In genomic region chr3:103916205-103916838, GRCm38 (mm10) we compare ENCODE assay signal across 8 mouse cellular contexts. TPM values are rescaled to one million over a fixed set of nuclear protein-coding genes. Genes with fewer than 3 reads are reported as not detected.
DNase-seq lines count a peak whose midpoint lies in the region; ATAC-seq and TF ChIP-seq lines count a peak whose summit lies in the region.

No protein-coding gene starts in this region.

- no peak for ATAC-seq in neural tube, embryonic 11.5 days (ENCODE audit: insufficient read depth, low FRiP score, low TSS enrichment)
- ATAC-seq in embryonic facial prominence, embryonic 13.5 days (ENCODE audit: insufficient number of reproducible peaks, insufficient read depth, low FRiP score, low TSS enrichment, low read depth): no peak
- no peak for ATAC-seq in hindbrain, postnatal 0 days
- ATAC-seq in midbrain, embryonic 13.5 days: no peak

- peaks cover 6% of the 10 kb centered on the region; the same call in 1 of the 2 replicates for H3K4me1 ChIP-seq in neural tube, embryonic 11.5 days (ENCODE audit: control insufficient read depth, insufficient read depth, low read length)
- H3K4me1 ChIP-seq in embryonic facial prominence, embryonic 13.5 days: peaks cover 10% of the 10 kb centered on the region
- peaks cover 9% of the 10 kb centered on the region; the same call in 1 of the 2 replicates for H3K4me1 ChIP-seq in hindbrain, postnatal 0 days (ENCODE audit: insufficient read depth, low read length)
- peaks cover 25% of the 10 kb centered on the region for H3K4me1 ChIP-seq in midbrain, embryonic 13.5 days (replicated peaks)

- H3K4me3 ChIP-seq in neural tube, embryonic 11.5 days (ENCODE audit: low read depth, low read length): peak overlapping the region; percentile 22
- peak overlapping the region; percentile 98 for H3K4me3 ChIP-seq in embryonic facial prominence, embryonic 13.5 days
- H3K4me3 ChIP-seq in hindbrain, postnatal 0 days (ENCODE audit: low read length): peak overlapping the region; percentile 98
- peak overlapping the region; percentile 97 for H3K4me3 ChIP-seq in midbrain, embryonic 13.5 days (replicated peaks)

- DNase-seq in neural tube, embryonic 11.5 days (ENCODE audit: low spot score): no peak
- DNase-seq in neural tube, embryonic 10.5 days (ENCODE audit: extremely low spot score, low spot score): no peak
- DNase-seq in hindbrain, postnatal 0 days (ENCODE audit: low spot score): peak; percentile 33
- no peak for DNase-seq in urinary bladder, postnatal 10 days (ENCODE audit: low spot score)
- no peak for DNase-seq in right cerebral cortex, postnatal 4 days
- no peak for DNase-seq in ovary, postnatal 14 days (ENCODE audit: low spot score)

- no peak overlapping the region for H3K27ac ChIP-seq in neural tube, embryonic 11.5 days (ENCODE audit: low read depth, low read length)
- no peak overlapping the region for H3K27ac ChIP-seq in embryonic facial prominence, embryonic 13.5 days
- H3K27ac ChIP-seq in hindbrain, postnatal 0 days: 0 out of 2 replicates have a peak overlapping the region, but pooled peaks have one; percentile 7
- H3K27ac ChIP-seq in midbrain, embryonic 13.5 days: no peak overlapping the region

- peak overlapping the region; percentile 44 for H3K4me2 ChIP-seq in neural tube, embryonic 11.5 days (ENCODE audit: low read depth)
- peak overlapping the region; percentile 77 for H3K4me2 ChIP-seq in embryonic facial prominence, embryonic 13.5 days
- H3K4me2 ChIP-seq in hindbrain, postnatal 0 days (ENCODE audit: low read depth, low read length): peak overlapping the region; percentile 81
- H3K4me2 ChIP-seq in midbrain, embryonic 13.5 days (replicated peaks): peak overlapping the region; percentile 80

- no peaks in the 10 kb centered on the region for H3K36me3 ChIP-seq in neural tube, embryonic 11.5 days (ENCODE audit: control insufficient read depth, insufficient read depth, low read length)
- H3K36me3 ChIP-seq in embryonic facial prominence, embryonic 13.5 days: no peaks in the 10 kb centered on the region
- no peaks in the 10 kb centered on the region for H3K36me3 ChIP-seq in hindbrain, postnatal 0 days (ENCODE audit: insufficient read depth, low read length)
- 0 out of 2 replicates have a peak, but pooled peaks cover 3% of the 10 kb centered on the region for H3K36me3 ChIP-seq in midbrain, embryonic 13.5 days

- H3K9me3 ChIP-seq in neural tube, embryonic 11.5 days (ENCODE audit: control insufficient read depth, low read length): no peaks in the 10 kb centered on the region
- no peaks in the 10 kb centered on the region for H3K9me3 ChIP-seq in embryonic facial prominence, embryonic 13.5 days
- no peaks in the 10 kb centered on the region for H3K9me3 ChIP-seq in hindbrain, postnatal 0 days (ENCODE audit: low read length)
- no peaks in the 10 kb centered on the region for H3K9me3 ChIP-seq in midbrain, embryonic 13.5 days

- no peak for TF ChIP-seq CTCF in hindbrain, postnatal 0 days (IDR thresholded peaks at IDR 0.05; ENCODE audit: low read depth)

- H3K27me3 ChIP-seq in neural tube, embryonic 11.5 days (ENCODE audit: control insufficient read depth, insufficient read depth, low read length): no peaks in the 10 kb centered on the region
- H3K27me3 ChIP-seq in embryonic facial prominence, embryonic 13.5 days: no peaks in the 10 kb centered on the region
- no peaks in the 10 kb centered on the region for H3K27me3 ChIP-seq in hindbrain, postnatal 0 days (ENCODE audit: insufficient read depth, low read length)
- H3K27me3 ChIP-seq in midbrain, embryonic 13.5 days: no peaks in the 10 kb centered on the region

- H3K9ac ChIP-seq in neural tube, embryonic 11.5 days (ENCODE audit: low read length): no peak overlapping the region
- peak overlapping the region; percentile 64 for H3K9ac ChIP-seq in embryonic facial prominence, embryonic 13.5 days
- peak overlapping the region; percentile 45 for H3K9ac ChIP-seq in hindbrain, postnatal 0 days (replicated peaks; ENCODE audit: low read length)
- peak overlapping the region; percentile 53 for H3K9ac ChIP-seq in midbrain, embryonic 13.5 days (replicated peaks)

- 54% methylated on average over 5 of the region's 5 CpGs for WGBS in neural tube, embryonic 11.5 days
- whole genome bisulfite sequencing in embryonic facial prominence, embryonic 13.5 days: 36% methylated on average over 5 of the region's 5 CpGs
- 33% methylated on average over 5 of the region's 5 CpGs for WGBS in hindbrain, postnatal 0 days
- WGBS in midbrain, embryonic 13.5 days: 54% methylated on average over 5 of the region's 5 CpGs

RNA-seq across cellular contexts. Expression of gene Rsbn1, which starts 2.4 kb away (rescaled TPM):
- polyA plus RNA-seq in neural tube, embryonic 11.5 days (2014; fragmentation: Nextera tagmentation; extraction: Ambion mirVana): 22.3 and 22.6 TPM in 2 replicates
- 12.9 and 14.6 TPM in 2 replicates for polyA plus RNA-seq in embryonic facial prominence, embryonic 13.5 days (2015; fragmentation: Nextera tagmentation; extraction: Ambion mirVana)
- 23.1 and 28.2 TPM in 2 replicates for total RNA-seq in hindbrain, postnatal 0 days (2014; rRNA removed)
- 17.7 and 19.1 TPM in 2 replicates for polyA plus RNA-seq in hindbrain, postnatal 0 days (2015; fragmentation: Nextera tagmentation; extraction: Ambion mirVana)
- polyA plus RNA-seq in midbrain, embryonic 13.5 days (2015; fragmentation: Nextera tagmentation; extraction: Ambion mirVana): 23.8 and 24.6 TPM in 2 replicates

RNA-seq across cellular contexts. Expression of gene Phtf1, which starts 51.6 kb away (rescaled TPM):
- polyA plus RNA-seq in neural tube, embryonic 11.5 days (2014; fragmentation: Nextera tagmentation; extraction: Ambion mirVana): 46.3 and 47.9 TPM in 2 replicates
- polyA plus RNA-seq in embryonic facial prominence, embryonic 13.5 days (2015; fragmentation: Nextera tagmentation; extraction: Ambion mirVana): 38.4 and 39.5 TPM in 2 replicates
- 24.0 and 25.0 TPM in 2 replicates for total RNA-seq in hindbrain, postnatal 0 days (2014; rRNA removed)
- 18.4 and 18.6 TPM in 2 replicates for polyA plus RNA-seq in hindbrain, postnatal 0 days (2015; fragmentation: Nextera tagmentation; extraction: Ambion mirVana)
- 29.7 and 33.2 TPM in 2 replicates for polyA plus RNA-seq in midbrain, embryonic 13.5 days (2015; fragmentation: Nextera tagmentation; extraction: Ambion mirVana)

RNA-seq across cellular contexts. Expression of gene Ptpn22, which starts 56.7 kb away (rescaled TPM):
- 0.24 and 0.65 TPM in 2 replicates for polyA plus RNA-seq in neural tube, embryonic 11.5 days (2014; fragmentation: Nextera tagmentation; extraction: Ambion mirVana)
- 0.56 and 0.95 TPM in 2 replicates for polyA plus RNA-seq in embryonic facial prominence, embryonic 13.5 days (2015; fragmentation: Nextera tagmentation; extraction: Ambion mirVana)
- 0.31 and 4.3 TPM in 2 replicates for total RNA-seq in hindbrain, postnatal 0 days (2014; rRNA removed)
- 0.40 and 0.53 TPM in 2 replicates for polyA plus RNA-seq in hindbrain, postnatal 0 days (2015; fragmentation: Nextera tagmentation; extraction: Ambion mirVana)
- polyA plus RNA-seq in midbrain, embryonic 13.5 days (2015; fragmentation: Nextera tagmentation; extraction: Ambion mirVana): 0.24 and 0.49 TPM in 2 replicates

Comparison
In these comparisons a context has a peak if more than half of its experiments do, and no peak if none do; other contexts are left out.
1. H3K4me3 ChIP-seq: peak in every context shown above with its lines; median percentile 98 in embryonic facial prominence, embryonic 13.5 days; 98 in hindbrain, postnatal 0 days; 97 in midbrain, embryonic 13.5 days; 22 in neural tube, embryonic 11.5 days.